Mouse (Mus musculus): ENCODE measurements around the gene Ophn1. TPM values are rescaled to one million over a fixed set of nuclear protein-coding genes. Genes with fewer than 3 reads are reported as not detected.

The Ophn1 gene
- polyA plus RNA-seq, 1 experiment, result 10.7 TPM

GRCm38 (mm10) chrX:98803813-98804212 is 87.0 kb downstream of the Ophn1 start:
- no peak for DNase-seq (ENCODE audit: low spot score)

GRCm38 (mm10) chrX:98774247-98774950 is 116.4 kb downstream of the Ophn1 start:
- no peak for DNase-seq (ENCODE audit: low spot score)

GRCm38 (mm10) chrX:98755089-98755488 is 135.7 kb downstream of the Ophn1 start:
- DNase-seq (ENCODE audit: low spot score), result no peak

GRCm38 (mm10) chrX:98751279-98751817 is 139.5 kb downstream of the Ophn1 start:
- no peak for DNase-seq (ENCODE audit: low spot score)

- DNase-seq (ENCODE audit: low spot score), result no peak
Observed at GRCm38 (mm10) chrX:98736758-98737157, 154.1 kb downstream of the Ophn1 start.

- no peak for DNase-seq (ENCODE audit: low spot score)
Observed at GRCm38 (mm10) chrX:98722991-98723390, 167.8 kb downstream of the Ophn1 start.

- no peak for DNase-seq (ENCODE audit: low spot score)
Observed at GRCm38 (mm10) chrX:98707766-98708165, 183.1 kb downstream of the Ophn1 start.

GRCm38 (mm10) chrX:98701635-98702034 is 189.2 kb downstream of the Ophn1 start:
- no peak for DNase-seq (ENCODE audit: low spot score)

GRCm38 (mm10) chrX:98682603-98683002 is 208.2 kb downstream of the Ophn1 start:
- DNase-seq (ENCODE audit: low spot score), result no peak

GRCm38 (mm10) chrX:98681281-98681680 is 209.5 kb downstream of the Ophn1 start:
- no peak for DNase-seq (ENCODE audit: low spot score)

- DNase-seq (ENCODE audit: low spot score), result no peak
Observed at GRCm38 (mm10) chrX:98670988-98671387, 219.8 kb downstream of the Ophn1 start.

- no peak for DNase-seq (ENCODE audit: low spot score)
Observed at GRCm38 (mm10) chrX:98651431-98651830, 239.4 kb downstream of the Ophn1 start.

- no peak for DNase-seq (ENCODE audit: low spot score)
Observed at GRCm38 (mm10) chrX:98628666-98629404, 262.0 kb downstream of the Ophn1 start.

- DNase-seq (ENCODE audit: low spot score), result no peak
Observed at GRCm38 (mm10) chrX:98618865-98619264, 272.0 kb downstream of the Ophn1 start.

- DNase-seq (ENCODE audit: low spot score), result no peak
Observed at GRCm38 (mm10) chrX:98617426-98617825, 273.4 kb downstream of the Ophn1 start.

- DNase-seq (ENCODE audit: low spot score), result no peak
Observed at GRCm38 (mm10) chrX:98574201-98574600, 316.6 kb downstream of the Ophn1 start.

- DNase-seq (ENCODE audit: low spot score), result no peak
Observed at GRCm38 (mm10) chrX:98546458-98546857, 344.4 kb downstream of the Ophn1 start.

- no peak for DNase-seq (ENCODE audit: low spot score)
Observed at GRCm38 (mm10) chrX:98515329-98515728, 375.5 kb downstream of the Ophn1 start.

GRCm38 (mm10) chrX:98514359-98514904 is 376.4 kb downstream of the Ophn1 start:
- no peak for DNase-seq (ENCODE audit: low spot score)
